Mouse (Mus musculus) C2C12 (cell line): ENCODE data around the gene Gm20388.

Experiments used
- CEBPB ChIP-seq: IDR thresholded peaks from one replicate; pipeline ENCODE4 v1.6.1; 2011; ENCODE audit warnings: low read depth, mild to moderate bottlenecking, control low read depth, moderate library complexity
- CTCF ChIP-seq: IDR thresholded peaks from one replicate; pipeline ENCODE4 v1.5.1; 2011; ENCODE audit not compliant: control insufficient read depth, insufficient read depth, insufficient read length
- MAX ChIP-seq: IDR thresholded peaks from one replicate; pipeline ENCODE4 v1.6.1; 2011; ENCODE audit warnings: mild to moderate bottlenecking, control low read depth
- MYOD1 ChIP-seq: IDR thresholded peaks from one replicate; pipeline ENCODE4 v1.6.1; 2011; ENCODE audit warnings: low read depth; ENCODE audit not compliant: control insufficient read depth, insufficient read length
- MYOG ChIP-seq: IDR thresholded peaks from one replicate; pipeline ENCODE4 v1.6.1; 2011; ENCODE audit not compliant: control insufficient read depth, insufficient read length; ENCODE audit errors: extremely low read depth
- USF1 ChIP-seq: IDR thresholded peaks from one replicate; pipeline ENCODE4 v1.6.1; 2011; ENCODE audit warnings: low read depth, mild to moderate bottlenecking, control low read depth, moderate library complexity

DNA sequence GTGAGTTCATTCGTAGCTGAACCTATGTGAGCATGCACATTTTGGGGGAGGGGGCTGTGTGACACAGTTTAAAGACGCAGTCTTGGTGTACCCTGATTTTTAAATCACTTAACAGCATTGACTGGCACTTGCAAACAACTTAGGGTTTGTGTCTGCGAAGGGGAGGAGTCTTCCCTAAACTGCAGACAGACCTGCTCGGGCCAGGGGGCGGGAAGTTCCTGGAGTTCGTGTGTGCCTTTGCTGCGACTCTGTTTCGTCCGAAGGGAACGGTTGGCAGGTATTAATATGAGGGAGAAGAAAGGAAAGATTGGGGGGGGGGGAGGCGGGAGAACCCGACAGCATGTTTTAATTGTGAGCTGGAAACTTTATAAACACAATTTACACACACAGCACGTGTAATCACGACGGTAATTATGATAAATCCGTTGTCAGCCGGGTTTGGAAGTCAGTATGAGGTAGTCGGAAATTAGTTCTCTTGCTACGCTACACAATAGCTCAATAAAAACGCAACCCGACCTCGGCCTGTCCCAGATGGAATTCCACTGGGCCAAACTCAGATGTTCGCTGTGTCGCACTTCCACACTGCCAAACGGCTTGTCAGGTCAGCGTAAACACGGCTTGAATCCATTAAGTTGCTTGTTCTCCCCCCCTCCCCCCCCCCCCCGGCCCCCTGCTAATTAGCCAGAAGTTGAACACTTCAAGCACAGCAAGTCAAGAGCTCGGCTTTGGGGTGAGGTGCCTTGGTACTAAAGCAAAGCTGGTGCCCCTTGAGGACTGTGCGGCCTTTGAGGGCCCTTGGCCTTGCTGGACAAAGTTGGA, 1264.3 kb downstream of the Gm20388 start:
- TF ChIP-seq MYOD1 (no peak), CTCF (no peak), USF1 (no peak), MAX (no peak), MYOG (no peak), CEBPB (no peak)
